Mouse (Mus musculus) cerebellum, adult 18-20 months (tissue): ENCODE data around the gene Plet1.

Experiments
- DNase-seq, 2 experiments: peaks; one replicate each; pipeline ENCODE4 v3.0.0; 2021

Plet1 gene

GRCm38 (mm10) chr9:50496546-50496945 lies 2.2 kb downstream of the Plet1 start:
- no peak for DNase-seq

DNA sequence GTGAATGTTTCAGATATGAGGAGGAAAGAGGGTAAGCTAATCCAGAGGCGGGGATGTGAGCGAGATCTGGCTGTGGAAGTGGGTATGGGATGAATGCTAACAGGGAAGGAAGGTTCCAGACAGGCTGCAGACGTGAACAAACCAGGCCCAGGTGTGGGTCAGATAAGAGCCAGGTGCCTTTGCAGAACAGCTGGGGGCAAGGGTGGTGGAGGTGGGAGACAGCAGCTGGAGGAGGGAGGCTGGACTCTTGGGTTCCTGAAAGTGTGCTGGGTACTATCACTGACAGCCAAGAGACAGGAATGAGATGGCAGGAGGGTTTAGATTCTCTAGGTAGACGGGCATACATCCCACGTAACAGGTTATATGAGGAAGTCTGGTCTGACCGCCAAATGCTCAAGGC lies 2.8 kb downstream of the Plet1 start:
- no peak for DNase-seq

- no peak for DNase-seq
Measured at GRCm38 (mm10) chr9:50497536-50497935, 3.2 kb downstream of the Plet1 start.

- DNase-seq = no peak
Measured at GRCm38 (mm10) chr9:50498815-50499214, 4.5 kb downstream of the Plet1 start.

GRCm38 (mm10) chr9:50499781-50500180 lies 5.5 kb downstream of the Plet1 start:
- DNase-seq = no peak

DNA sequence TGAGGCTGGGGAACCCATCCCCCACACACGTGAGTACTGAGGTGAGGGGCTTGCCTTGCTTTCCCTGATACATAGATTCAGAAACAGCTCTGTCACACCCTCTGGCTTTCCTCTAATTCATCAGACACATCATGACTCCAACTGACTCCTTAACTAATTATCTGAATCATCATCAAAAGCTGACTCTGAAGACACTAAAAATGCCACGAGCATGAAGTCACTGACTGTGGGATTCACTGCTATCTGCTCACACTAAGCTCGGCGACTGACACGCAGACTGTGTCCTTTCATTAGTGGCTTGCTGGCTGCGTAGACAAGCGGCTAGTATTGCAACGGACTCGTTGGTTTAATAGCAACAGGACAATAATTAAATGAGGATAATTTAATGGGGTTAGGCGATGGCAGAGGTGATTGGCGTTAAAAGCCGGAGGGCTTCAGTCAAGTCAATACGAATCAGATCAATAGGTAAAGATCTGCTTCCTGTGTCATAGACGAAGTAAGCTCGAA lies 6.2 kb downstream of the Plet1 start:
- no peak for DNase-seq

DNA sequence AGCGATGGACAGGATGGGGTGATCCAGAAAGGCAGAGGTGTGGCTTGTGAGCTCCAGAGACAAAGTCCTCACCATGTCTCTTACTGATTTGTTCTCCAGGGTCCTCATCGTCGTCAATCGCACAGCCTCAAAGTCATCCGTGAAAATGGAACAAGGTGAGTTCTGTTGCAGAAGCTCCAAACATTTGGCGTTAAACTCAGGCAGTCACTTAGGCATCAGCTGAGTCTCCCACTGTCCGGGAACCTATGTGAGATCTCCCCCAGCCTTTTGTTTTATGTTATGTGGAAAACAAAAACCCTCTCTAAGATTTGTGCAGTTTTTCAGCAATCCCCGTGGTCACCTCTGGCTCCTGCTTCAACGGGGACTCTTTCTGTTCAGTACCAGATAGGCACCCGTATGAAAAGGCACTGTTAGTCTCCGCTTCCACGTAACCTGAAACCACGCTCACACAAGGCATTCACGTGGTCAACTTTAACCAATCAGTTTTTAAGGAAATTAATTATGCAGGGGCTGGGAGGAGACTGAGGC lies 6.7 kb downstream of the Plet1 start:
- peak in 1 of 2 experiments; percentile 5 for DNase-seq

DNA sequence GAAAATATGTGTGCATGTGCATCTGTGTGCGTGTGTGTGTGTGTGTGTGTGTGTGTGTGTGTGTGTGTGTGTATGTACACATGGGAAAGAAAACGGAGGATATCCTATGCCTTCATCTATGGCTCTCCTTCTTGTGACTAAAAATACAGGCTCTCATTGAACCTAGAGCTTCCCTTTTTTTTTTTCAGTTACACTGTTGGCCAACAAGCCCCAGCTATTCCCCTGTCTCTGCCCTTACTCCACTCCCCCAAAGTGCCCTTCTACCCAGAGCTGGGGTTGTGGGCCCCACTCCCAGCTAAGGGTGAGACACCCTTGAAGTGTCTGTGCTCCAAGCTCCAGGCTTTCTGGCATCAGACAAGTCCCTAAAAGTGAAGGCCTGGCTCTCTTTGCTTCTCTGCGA lies 8.6 kb downstream of the Plet1 start:
- DNase-seq = no peak

GRCm38 (mm10) chr9:50505405-50505804 lies 11.1 kb downstream of the Plet1 start:
- DNase-seq = no peak

- no peak for DNase-seq
Measured at GRCm38 (mm10) chr9:50507570-50507969, 13.2 kb downstream of the Plet1 start.

DNA sequence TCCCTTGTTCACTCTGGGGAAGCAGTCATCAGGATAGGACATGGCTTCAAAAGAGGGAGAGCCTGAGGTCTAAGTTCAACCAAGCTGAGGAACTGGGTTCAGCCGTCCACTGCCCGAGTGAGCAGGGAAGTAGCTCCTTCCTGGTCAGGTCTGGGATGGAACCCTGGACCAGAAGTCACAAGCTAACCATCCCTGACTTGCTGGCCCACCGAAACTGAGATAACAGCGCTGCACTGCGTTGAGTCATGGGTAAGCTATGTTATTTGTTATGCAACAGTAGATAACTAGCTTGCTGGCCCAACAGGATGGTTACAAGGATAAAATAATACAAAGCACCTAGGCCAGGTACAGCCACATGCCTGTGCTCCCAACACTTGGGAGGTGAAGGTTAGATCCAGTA lies 21.1 kb downstream of the Plet1 start:
- no peak for DNase-seq

- no peak for DNase-seq
Measured at GRCm38 (mm10) chr9:50518781-50519180, 24.5 kb downstream of the Plet1 start.

GRCm38 (mm10) chr9:50520748-50521147 lies 26.4 kb downstream of the Plet1 start:
- DNase-seq = no peak

GRCm38 (mm10) chr9:50521562-50521961 lies 27.2 kb downstream of the Plet1 start:
- no peak for DNase-seq

- no peak for DNase-seq
Measured at GRCm38 (mm10) chr9:50522574-50522973, 28.2 kb downstream of the Plet1 start.

DNA sequence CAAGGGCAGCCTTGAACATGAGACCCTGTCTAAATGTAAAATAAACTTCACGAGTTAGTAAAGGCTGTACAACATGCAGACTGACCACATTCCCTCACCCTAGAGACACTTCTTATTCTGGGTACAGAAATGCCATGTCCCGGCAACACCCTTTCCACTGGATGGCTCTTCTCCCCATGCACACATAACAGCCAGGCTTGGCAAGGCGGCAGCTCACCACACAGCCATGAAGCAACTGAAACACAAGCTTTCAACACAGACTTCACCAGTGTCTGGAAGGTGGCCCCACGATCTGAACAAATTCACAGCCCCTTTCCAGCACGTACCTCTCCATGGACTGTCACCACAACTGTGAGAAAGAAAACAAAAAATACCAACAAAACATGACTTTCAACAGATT lies 30.6 kb downstream of the Plet1 start:
- DNase-seq = no peak

DNA sequence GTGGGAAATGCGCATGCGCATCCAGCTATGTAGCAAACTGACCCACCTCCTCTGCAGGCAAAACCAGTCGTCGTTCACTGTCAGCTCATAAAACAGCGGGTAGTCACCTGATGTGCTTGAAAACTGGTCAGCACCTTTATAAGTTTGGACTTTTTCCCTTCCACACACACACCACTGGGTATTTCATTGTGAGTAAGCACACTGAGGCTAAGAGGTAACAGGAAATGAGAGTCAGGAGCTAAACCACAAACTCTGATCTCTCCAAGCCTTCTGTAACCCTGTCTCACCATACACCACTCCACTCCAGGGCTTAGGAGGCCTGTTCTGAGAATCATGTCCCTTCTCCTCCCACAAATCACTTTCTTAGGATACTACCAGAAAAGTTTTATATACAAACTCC lies 31.3 kb downstream of the Plet1 start:
- DNase-seq = no peak

DNA sequence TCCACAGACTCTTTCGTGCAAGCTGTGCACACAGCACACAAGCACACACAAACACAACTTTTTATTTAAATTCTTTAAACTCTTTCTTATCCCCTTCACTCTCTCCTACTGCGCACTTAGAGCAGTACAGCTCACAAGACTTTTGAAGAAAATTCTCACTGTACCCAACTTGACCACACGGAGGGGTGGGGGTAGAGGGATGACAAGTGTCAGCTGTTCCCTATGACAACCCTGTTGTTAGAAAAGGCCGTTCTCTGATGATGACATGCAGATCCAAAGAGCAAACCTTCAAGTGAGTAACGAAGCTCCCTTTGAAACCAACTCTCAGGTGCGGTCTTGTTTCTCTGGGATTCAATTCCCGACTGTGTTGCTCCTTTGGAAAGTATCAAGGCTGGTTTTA lies 33.5 kb downstream of the Plet1 start:
- DNase-seq = peak in 1 of 2 experiments; percentile 3

GRCm38 (mm10) chr9:50528293-50528892 lies 34.1 kb downstream of the Plet1 start, which contains the start of gene Pts:
Gene Pts, minus strand, starts transcription at chr9:50528724.
- peak; percentile 97 to 98 for DNase-seq

DNA sequence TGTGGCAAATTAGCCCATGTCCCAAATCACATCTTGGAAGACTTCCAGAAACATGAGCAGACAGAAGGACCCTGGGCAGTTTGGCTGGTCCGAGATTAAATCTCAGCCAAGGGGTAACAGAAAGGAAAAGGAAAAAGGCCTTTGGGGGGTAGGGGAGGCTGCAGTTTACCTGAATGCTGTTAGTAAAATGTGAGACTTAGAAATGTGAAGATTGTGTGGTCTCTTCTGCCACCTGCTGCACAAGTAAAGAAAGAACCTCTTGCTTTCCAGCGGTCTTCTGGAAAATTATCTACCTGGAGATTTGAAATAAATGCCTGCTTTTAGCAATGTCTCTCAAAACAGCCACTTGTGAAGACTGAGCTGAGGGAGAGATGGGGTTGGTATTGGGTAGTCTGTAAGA lies 36.6 kb downstream of the Plet1 start:
- DNase-seq = no peak

DNA sequence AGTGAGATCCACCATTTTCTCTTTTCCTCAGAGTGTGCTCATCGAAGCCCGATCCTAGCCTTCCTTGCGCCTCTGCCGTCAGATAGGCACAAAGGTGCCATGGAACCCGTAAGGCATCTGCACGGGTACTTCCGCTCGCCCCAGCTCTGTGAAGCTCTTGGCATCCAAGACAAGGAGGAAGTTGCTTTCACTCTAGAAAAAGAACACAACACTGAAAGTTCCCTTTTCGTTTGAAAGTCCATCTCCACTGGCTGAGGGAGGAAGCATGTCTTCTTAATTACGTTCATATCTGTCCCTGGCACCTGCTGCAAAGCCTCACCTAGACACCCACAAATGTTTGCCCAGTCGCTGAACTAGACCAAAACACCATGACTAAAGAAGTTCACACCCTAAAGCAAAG lies 39.0 kb downstream of the Plet1 start:
- DNase-seq = no peak

- no peak for DNase-seq
Measured at GRCm38 (mm10) chr9:50533791-50534190, 39.5 kb downstream of the Plet1 start.

DNA sequence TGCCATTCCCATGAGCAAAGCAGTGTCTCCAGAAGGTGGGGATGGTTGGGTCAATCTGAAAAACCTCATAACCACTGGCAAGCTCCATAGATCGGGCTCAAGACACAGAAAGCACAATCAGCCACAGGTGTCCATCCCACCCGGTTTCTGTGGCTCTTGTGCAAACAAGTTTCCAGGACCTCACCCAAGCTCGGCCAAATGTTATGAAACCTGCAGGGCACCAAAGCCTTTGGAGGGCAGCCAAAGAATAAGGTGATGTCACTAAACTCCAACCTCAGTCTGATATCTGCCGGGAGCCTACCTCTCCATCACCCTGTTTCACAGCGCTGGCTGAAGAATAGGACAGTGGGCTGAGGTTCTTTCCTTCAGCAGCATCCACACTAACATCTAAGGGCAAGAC lies 41.6 kb downstream of the Plet1 start:
- no peak for DNase-seq

GRCm38 (mm10) chr9:50536603-50537135 lies 42.3 kb downstream of the Plet1 start:
- no peak for DNase-seq

DNA sequence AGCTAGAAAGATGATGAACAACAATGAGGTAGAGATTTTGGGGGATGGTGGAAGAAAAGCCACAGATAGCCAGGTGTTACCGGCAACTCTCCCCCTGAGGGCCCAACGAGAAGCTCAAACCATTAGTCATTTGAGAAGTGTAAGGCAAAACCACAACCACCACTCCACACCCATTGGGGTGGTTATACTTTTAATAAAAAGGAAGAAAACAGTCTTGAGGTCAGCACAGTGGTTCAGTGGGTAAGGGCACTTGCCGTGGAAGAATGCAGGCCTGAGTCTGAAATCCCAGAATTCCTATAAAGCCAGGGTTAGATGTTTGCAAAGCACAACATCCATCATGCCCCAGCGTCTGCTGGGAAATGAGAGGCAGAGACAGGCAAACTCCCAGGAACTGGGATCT lies 43.0 kb downstream of the Plet1 start:
- DNase-seq = no peak
